Mouse (Mus musculus) layer of hippocampus, postnatal 10 days (tissue): ENCODE measurements around the gene Hfe2. TPM values are rescaled to one million over a fixed set of nuclear protein-coding genes. Genes with fewer than 3 reads are reported as not detected.
"Not testable (repeated sequence)": the region's sequence is repeated elsewhere in the genome, so short reads cannot be mapped to it uniquely, and the experiment has no call there.

ENCODE experiments used
- DNase-seq, 2 experiments: peaks; one replicate each; pipeline ENCODE4 v3.0.0; 2021; ENCODE audit warnings: low spot score in 2 of 2
- total RNA-seq, 2 experiments: library from RNA; stranded (reverse); gene quantifications; 2 replicates each; pipeline ENCODE4 v1.2.3; 2021

The Hfe2 gene
- total RNA-seq, 2 experiments from 2014 or later = 0.41 to 0.49 TPM

DNA sequence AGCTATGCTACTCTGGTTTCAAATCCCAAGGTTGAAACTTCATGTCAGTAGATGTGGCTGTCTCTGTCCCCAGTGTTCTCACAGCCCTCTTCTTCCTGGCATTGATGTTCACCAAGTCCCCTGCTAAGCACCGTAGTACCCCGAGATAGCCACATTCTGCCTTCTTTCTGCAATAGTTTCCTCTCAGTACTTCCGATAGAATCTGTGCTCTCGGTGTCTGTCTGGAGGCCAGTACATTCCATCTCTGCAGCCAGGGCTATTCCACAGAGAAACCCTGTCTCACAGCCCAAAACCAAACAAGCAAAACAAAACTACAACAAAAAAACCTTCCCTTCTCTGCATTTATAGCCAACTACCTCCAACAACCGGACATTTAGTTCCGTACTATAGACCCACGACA is 28.8 kb upstream of the Hfe2 start:
- DNase-seq = no peak

DNA sequence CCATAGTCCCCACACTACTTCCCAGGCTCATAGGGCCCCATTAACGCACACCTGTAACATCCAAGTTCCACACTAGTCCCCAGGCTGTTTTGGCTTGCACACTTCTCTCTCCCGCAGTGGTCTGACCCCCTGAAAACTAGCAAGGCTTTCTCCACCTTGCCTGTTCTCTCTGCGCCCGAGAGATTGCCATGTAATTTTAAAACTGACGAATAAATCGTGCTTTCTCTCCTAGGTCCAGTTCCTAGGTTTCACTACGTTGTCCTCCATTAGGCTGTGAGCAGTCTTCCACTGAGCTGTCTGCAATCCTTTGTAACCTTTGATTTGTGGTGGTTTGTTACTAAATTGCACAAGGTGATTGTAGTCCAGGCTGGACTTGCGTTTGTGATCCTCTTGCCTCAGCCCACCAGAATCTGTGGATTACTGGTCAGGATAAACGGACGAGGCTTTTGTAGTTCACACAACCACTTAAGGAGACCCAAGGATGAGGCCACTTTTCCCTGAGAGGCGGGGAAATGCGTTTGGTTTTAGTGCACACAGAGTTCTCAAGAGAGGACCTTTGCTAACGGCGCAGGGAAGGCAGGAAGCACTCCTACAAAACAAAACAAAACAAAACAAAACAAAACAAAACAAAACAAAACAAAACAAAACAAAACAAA is 28.2 kb upstream of the Hfe2 start:
- not testable (repeated sequence) for DNase-seq

DNA sequence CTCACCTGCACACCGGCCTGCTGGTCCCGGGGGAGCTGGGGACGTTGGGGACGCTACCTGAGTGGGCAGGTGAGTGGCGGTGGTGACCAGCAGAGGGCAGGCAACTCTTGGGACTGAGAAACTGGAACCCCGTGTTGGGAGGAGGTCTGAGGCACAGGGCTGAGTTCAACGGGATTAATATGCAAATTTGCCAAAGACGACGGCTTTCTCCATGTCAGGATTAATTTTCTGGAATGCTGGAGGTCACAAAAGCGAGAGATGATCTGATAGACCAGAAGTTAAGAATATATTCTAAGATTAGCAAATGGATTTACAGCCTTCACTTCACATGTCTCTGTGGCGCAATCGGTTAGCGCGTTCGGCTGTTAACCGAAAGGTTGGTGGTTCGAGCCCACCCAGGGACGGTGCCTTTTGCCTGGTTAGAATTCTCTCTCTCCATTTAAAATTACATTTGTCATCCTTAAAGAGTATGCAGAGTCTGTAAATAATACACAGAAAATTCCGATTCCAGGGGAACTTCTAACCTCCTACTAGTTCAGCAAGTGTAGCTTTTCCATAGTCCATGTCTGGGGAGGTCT is 27.4 kb upstream of the Hfe2 start:
- peak; percentile 80 to 86 for DNase-seq

DNA sequence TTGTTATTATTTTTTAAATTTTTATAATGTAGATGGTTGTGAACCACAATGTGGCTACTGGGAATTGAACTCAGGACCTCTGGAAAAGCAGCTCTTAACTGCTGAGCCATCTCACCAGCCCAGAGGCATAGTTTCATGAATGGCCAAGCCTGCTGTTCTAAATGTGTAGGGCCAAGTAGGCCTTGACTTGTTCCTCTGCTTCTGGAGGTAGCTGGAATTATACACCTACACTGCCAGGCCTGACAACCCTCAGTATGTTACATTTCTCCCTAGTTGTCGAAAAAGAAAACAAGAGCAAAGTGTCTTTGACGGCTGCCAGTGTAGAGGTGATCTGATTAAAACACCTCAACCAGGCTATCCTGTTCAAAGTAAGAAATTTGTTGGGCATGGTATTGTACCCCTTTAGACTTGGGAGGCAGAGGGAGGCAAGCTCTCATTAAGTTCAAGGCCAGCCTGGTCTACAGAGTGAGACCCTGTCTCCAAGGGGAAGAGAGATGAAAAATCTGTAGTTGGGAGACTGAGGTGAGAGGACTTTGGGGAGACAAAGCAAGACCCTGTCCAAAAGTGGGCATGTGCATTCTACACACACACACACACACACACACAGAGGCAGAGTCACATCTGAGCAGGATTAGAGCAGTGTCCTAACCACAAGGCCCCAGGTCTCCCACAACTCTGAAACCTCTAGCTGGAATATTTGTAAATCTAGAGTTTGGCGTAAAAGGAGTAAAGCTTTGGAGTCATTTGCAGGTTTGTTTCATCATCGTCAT is 26.3 kb upstream of the Hfe2 start:
- no peak for DNase-seq

DNA sequence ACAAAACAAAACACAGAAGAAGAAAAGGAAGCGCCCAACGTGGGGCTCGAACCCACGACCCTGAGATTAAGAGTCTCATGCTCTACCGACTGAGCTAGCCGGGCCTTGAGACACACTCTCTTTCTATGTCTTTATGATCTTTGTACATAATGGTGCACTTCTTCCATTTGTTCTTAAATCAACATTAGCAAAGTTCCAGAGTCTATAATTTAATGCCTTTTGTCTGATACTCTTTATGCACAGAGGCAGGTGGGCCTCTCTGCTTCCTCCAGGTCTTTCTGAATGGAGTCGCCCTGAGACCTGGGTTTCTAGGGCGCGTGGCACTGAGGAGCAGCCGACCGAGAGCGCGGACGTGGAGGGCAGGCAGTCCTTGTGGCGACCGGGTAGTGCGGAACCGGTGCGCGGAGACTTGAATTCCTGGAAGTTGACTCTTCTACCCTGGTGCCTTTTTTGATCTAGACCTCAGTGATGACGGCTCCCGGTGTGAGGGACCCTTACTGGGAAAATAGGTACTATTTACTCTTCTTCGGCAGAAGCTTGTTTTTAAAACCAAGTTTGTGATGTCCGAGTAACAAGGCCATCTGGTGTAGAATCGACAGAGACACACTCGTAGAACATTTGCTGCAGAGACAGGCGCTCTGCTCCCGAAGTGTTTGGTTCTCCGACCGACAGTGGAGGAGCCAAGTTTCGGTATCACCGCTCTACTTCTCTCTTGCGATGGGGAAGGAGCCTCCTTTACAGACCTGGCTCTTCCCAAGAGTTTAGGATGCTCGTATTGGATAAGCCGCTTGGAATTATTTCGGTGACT is 25.3 kb upstream of the Hfe2 start:
- DNase-seq = peak; percentile 68 to 78

DNA sequence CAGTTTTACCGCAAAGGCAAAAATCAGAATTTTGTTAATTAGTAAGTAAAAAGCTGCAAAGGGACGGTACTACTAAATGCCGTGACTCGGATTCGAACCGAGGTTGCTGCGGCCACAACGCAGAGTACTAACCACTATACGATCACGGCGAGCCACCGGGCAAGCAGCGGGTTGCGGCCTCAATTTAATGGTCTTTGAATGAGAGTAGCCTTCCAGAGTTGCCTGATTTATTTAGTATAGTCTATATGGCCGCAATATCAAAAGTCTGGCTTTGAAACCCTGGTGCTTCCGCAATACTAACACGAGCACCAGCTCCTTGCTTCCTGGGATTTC is 24.7 kb upstream of the Hfe2 start:
- peak; percentile 97 for DNase-seq

DNA sequence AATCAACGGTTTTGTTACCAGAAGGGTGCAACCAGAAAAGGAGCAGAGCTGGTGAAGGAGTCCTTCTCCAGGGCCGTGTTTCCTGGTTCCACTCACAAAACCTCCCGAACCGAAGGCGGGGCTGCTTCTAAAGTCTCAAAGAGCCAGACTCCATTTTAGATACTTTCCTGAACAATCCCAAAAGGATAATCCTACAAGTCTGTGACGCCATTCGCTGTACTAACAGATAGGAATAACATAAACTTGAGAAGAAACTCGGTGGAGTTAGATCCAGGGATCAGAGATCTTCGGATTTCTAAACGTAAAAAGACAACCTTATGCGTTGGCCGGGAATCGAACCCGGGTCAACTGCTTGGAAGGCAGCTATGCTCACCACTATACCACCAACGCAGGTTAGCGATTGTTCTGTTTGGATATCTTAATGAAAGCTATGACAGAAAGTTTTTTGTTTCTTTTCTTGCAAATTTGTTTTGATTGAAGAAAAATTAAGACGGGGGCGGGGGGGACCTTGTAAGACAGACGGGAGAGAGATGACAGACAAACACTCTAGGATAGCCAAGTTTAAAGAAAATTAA is 24.2 kb upstream of the Hfe2 start:
- DNase-seq = peak; percentile 86 to 89

DNA sequence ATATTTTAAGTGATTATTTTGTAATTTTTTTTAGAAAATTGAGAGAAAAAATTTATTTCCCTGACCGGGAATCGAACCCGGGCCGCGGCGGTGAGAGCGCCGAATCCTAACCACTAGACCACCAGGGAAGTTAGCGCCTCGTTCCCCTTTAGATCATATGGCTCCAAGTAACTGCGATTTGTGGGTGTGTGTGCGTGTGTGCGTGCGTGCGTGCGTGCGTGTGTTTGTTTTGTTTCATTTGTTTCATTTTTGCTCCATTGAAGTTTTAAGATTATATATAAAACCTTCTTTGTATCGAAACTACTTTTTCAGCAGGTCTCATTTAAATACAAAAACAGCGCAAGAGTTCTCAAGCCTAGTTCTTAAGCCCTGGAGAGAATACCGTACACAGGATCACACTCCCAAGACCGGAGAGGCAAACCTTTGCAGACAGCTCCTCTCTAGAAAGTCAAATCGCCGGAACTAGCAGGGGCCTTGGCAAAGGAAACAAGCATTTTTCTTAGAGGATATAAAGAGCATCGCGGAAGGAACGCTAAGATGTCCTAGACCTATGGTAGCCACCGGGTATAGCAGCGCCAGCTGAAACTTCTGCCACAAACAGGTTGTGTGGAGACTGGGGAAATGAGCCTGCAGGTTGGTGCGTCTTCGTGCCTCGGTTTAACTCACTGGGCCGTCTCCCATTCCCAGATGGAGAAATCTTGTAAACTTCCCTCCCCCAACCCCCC is 23.4 kb upstream of the Hfe2 start:
- peak; percentile 92 to 94 for DNase-seq

DNA sequence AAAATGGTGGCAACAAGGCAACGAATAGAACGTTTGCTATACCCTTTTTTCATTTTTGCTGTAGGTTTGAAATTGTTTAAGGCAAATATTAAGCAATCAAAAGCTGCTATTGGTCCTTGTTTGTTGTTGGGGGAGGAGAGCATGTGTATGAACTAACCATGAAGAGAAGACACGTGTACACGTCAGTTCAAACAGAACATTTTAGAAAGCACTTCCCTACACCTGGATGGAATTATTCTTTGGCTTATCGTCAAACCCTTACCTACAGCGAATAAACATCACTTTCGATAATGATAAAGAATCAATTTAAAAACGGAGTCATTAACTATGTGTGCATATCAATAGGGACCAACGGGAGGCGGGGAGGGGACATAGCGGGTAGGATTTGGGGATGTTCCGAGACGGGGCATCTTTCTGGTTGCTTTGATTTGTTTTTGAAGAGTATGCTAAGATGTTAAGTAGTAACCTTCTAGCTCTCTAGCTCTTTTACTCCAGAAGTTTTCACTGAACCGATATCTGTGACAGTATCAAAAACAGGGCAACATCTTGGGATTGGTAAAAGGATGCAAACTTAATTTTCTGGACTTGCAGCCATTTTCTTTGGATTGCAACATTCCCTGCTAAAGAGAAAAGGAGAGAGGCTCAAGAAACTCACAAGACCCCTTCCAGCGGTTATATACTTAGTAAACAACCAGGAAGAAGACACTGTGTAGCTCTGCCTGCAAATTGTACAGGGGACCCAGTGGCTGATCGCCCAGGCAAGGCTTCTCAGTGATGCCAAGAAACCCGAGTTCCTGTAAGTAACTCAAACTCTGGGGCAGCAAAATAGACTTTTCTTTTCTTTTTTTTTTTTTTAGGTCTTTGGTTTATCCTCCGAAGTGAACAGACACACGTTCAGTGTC is 22.5 kb upstream of the Hfe2 start:
- peak in 1 of 2 experiments; percentile 17 for DNase-seq

DNA sequence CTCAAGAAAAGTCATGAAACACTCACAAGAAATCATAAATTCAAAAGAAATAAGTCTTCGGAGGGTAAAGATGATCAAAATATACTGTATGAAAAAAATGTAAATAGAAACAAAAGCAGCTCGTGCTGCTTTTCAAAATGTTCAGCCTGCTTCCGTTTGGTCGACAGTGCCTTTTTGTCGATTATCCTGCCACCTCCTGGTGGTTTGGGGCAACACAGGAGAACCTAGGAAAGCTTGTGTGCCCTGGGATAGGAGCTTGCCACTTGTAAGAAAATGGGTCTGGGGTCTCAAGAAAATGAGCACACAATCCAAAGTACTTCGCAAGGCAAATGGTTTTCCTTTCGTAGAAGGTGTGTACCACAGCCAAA is 21.9 kb upstream of the Hfe2 start:
- DNase-seq = peak; percentile 80 to 81

DNA sequence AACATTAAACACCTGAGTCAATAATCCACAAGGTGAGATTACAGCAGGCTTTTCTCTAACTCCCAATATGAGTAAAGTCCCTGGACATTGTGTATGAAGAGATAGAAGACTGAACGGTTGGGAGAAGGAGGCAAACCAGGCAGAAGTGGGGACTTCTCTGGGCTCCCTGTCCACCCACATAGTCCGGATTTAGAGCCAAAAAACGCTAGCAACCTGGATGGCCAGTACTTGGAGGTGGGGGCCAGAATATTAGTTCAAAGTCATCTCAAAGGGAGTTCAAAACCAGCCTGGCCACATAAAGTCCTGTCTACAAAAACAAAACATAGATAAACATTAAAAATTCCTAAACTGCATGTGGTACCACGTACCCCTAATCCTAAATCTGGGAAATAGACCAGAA is 21.0 kb upstream of the Hfe2 start:
- DNase-seq = no peak

DNA sequence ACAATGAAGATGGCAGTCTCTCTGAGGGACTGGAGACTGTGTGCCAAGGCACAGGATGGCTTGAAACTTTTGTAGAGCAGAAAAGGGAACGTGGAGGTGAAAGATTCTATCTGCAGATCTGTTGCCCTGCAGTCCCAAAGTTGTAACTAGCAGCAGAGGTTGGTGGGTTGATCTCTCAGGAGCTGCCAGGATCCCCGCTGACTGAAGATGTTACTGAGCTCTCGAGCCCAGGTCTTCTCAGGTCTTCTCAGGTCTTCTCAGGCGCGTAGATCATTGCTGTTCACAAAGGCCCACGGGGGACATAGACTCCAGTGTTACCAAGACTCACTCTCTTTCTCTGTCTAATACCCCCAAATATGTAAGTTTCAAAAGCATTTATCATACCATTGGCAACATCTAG is 20.0 kb upstream of the Hfe2 start:
- no peak for DNase-seq

DNA sequence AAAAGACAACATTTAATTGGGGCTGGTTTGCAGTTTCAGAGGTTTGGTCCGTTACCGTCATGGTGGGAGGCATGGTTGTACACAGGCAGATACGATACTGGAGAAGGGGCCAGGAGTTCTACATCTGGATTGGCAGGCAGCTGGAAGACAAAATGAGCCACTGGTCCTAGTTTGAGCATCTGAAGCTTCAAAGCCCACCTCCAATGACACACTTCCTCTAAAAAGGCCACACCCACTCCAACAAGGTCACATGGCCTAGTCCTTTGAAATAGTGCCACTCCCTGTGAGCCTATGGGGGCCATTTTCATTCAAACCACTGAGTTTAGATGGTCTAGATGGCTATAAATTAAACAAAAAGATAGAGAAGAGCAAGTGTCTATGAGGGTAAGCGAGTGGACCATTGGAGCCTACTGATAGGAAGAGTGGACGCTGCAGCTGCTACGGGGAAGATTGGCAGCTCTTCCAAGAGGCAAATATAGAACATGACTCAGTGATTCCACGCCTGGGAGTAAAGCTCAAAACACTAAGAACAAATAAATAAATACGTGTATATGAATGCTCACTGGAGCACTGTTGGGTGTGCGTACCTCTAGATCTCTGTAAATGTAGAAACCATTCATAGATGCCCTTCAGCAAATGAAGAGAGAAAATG is 18.4 kb upstream of the Hfe2 start:
- no peak for DNase-seq

DNA sequence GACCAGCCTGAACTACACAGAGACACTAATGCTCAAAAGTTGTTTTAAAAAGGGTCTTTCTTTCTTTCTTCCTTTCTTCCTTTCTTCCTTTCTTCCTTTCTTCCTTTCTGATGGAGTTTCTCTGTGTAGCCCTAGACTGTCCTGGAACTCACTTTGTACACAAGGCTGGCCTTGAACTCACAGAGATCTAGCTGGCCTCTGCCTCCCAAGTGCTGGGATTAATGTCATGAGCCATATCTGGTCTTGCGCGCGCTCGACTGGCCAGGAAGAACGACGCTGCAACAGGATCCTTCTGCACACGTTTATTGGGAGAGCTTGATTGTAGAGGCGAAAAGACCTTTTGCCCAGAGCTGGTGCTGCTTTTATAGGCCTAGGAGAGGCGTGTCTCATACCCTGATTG is 17.0 kb upstream of the Hfe2 start:
- not testable (repeated sequence) for DNase-seq

DNA sequence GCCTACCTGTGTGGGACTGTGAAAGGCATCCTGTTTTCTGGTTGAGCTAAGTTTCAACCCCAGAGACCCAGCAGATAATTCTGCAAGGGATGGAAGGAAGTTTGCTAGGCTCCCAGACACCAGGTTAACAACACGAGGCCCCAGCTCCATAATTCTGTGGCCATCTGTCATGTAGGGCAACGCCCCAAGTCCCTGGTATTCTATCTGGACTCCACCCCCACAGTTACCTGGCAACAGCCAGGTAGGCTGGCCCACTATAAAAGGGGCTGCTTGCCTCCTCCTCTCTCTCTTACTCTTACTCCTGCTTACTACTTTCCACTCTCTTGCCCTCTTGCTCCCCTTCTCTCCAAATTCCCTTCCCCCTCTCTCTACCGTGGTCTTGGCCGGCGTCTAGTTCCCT is 4.8 kb upstream of the Hfe2 start:
- DNase-seq = no peak

DNA sequence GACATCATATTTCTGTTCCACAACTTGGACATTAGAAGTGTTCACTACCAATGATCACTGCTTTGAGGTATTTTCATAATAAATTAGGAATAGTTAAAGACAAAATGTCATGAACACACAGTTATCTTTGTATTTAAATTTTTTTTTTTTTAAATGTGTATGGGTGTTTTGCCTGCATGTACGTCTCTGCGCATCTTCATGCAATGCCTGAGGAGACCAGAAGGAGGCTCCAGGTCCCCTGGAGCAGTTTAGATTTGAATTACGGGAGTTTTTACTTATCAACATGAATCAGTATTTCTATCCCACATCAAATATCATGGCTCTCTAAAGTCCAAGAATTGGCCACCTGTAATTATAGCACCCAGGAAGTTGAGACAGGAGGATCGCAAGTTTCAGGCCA is 2.8 kb upstream of the Hfe2 start:
- DNase-seq = no peak

DNA sequence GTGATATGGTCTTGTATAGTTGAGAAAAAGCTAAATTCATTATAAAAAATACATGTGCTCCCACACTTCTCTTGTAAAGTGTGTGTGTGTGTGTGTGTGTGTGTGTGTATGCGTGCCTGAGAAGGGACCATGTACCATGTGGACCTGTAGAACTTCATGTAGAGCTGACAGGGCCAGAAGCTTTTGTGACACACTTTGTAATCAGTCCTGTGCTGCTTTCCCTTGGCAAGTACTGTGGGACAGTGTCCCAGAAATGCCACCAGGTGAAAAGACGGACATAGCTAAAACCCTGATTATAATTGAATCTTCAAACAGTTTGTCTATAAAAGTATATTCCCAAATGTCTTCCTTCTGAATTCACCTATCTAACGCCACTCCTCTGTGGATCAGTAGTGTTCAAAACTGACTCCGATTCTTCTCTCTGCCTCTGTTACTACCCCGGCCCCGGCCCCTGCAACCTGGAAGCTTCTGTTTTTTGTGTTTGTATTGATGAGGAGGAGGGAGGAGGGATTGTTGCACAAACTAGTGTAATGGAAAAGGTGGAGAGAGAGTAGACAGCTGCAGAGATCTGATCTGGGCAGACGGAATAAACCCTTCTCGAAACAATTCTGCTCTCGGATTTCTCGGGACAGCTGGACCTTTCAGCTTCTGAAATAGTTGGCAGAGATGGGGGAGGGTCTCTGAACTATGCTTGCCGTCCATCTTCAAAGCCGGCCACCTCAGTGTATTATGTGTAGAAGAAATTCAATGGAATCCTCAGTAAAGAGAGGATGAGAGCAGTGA is 753 bp upstream of the Hfe2 start:
- no peak for DNase-seq

DNA sequence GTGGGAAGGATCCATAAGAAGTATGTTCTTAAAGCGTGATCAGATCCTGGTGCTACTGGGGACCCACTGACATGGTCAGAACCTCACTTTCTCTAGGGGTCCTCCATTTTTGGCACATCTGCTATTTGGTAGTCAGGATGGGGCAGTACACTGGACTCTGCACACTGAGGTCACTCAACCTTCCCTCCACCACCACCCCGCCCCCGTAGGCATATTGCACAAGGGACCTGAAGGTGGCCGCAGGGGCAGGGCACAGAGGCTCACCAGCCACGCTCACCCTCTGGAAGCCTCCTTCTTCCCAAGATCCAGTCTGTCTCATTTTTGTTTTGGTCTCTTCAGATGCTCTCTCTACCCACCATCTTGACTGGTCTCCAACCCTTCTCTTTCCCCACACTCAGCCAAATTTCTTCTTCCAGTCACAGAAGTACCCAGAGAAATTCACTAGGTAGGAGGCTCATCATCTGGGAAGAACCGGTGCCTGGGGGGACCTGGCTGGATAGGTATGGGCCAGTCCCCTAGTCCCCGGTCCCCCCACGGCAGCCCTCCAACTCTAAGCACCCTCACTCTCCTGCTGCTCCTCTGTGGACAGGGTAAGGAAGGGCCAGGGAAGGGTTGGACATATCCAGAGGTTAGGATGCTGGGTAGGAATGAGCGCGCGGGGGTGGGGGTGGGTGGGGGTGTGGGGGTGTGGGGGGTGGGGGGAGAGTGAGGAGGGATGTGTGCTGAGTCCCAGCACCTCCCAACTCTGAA is 1.2 kb downstream of the Hfe2 start:
- no peak for DNase-seq
